Mouse (Mus musculus): ENCODE measurements around the gene Fscn1.

DNA sequence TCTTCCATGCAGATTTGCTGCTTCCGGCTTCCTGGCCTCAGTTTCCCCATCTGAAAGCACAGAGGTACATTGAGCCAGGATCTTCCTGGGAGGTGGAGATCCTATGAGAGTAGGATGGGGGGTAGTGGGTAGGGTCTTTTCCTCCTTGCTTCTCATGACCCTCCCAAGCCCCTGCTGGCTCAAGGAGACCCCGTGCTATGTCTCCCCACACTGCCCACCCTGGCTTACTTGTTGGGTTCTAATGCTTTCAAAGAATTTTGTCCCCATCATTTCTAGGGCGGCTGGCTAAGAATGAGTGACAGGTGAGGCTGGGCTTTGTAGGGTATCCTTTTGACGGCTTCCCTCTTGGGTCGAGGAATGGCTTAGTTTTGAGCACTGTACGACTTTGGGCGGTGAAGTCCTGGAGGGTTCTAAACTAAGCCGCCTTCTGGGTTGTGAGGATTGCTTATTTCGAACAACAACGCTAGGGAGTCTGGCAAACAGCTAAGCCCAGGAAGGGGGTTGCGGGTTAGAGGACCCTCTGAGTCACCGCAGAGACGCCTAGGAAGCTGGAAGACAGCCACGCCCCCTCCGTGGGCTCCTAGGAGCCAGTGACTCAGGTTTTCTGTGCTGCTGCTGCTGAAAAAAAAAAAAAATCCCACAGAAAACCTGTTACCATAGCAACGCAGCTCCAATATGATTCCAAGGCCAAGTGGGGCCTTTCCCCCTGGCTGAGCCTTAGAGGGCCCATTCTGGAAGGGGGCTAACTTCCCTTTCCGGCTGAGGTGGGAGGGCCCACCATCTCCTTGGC is 3.8 kb downstream of the Fscn1 start:
- TF ChIP-seq CTCF (IDR thresholded peaks at IDR 0.05; ENCODE audit: low read depth) (no peak), EP300 (optimal IDR thresholded peaks at IDR 0.05) (no peak)

All from stomach, postnatal 0 days (tissue).